Mouse (Mus musculus) liver, adult 2 months (tissue): ENCODE results near the gene Ahdc1. TPM values are rescaled to one million over a fixed set of nuclear protein-coding genes. Genes with fewer than 3 reads are reported as not detected.

Experiments
- DNase-seq: peaks from one replicate; pipeline ENCODE4 v3.0.0-alpha.2; 2011; ENCODE audit warnings: low read depth, low spot score; ENCODE audit errors: extremely low read depth
- H3K27ac ChIP-seq: fragments of 200-500 bp; replicated peaks from 2 replicates; pipeline ENCODE4 v1.5.1; 2012; ENCODE audit warnings: low read depth, mild to moderate bottlenecking, control low read depth, inconsistent platforms, low read length; ENCODE audit not compliant: insufficient read depth
- H3K27me3 ChIP-seq: fragments of 200-500 bp; 2 replicates; pipeline ENCODE4 v1.6.1; 2012; ENCODE audit warnings: mild to moderate bottlenecking, moderate library complexity, low read length, inconsistent platforms; ENCODE audit not compliant: control insufficient read depth, insufficient read depth
- H3K36me3 ChIP-seq: fragments of 200-500 bp; 2 replicates; pipeline ENCODE4 v1.6.1; 2012; ENCODE audit warnings: low read length, inconsistent platforms; ENCODE audit not compliant: control insufficient read depth, insufficient read depth
- H3K4me1 ChIP-seq: fragments of 200-500 bp; 2 replicates; pipeline ENCODE4 v1.6.1; 2011; ENCODE audit warnings: low read length; ENCODE audit not compliant: control insufficient read depth, insufficient read depth
- H3K4me3 ChIP-seq: fragments of 200-500 bp; 2 replicates; pipeline ENCODE4 v1.5.1; 2011; ENCODE audit warnings: low read depth, mild to moderate bottlenecking, control low read depth, low read length, moderate library complexity; ENCODE audit not compliant: insufficient read depth
- H3K79me2 ChIP-seq: fragments of 200-500 bp; 2 replicates; pipeline ENCODE4 v1.6.1; 2012; ENCODE audit warnings: inconsistent platforms, mild to moderate bottlenecking, low read length, moderate library complexity; ENCODE audit not compliant: control insufficient read depth, insufficient read depth
- H3K9ac ChIP-seq: fragments of 200-500 bp; 2 replicates; pipeline ENCODE4 v1.6.1; 2012; ENCODE audit warnings: low read depth, mild to moderate bottlenecking, control low read depth, inconsistent platforms, low read length
- CTCF ChIP-seq: fragments of 200-500 bp; IDR thresholded peaks from 2 replicates; pipeline ENCODE4 v1.5.1; 2011; ENCODE audit warnings: low read depth, low read length, control low read depth
- POLR2A ChIP-seq: fragments of 200-500 bp; IDR thresholded peaks from 2 replicates; pipeline ENCODE4 v1.6.1; 2011; ENCODE audit warnings: low read length, control low read depth; ENCODE audit not compliant: insufficient read depth; ENCODE audit errors: extremely low read depth
- WGBS: fragments of 180-500 bp; shearing (Covaris S2); methylation state at CpG from one replicate; pipeline ENCODE4 v1.1.7; 2018; 5-methylcytosine and 5-hydroxymethylcytosine counted together
- polyA plus RNA-seq: library from polyadenylated mRNA; depleted of rRNA; stranded (reverse); fragments of >200 nt; gene quantifications from 2 replicates; pipeline ENCODE4 v1.2.3, GENCODE M21; 2012
- total RNA-seq: library from RNA; depleted of rRNA; stranded (reverse); fragments of >200 nt; gene quantifications from 2 replicates; pipeline ENCODE4 v1.2.3, GENCODE M21; 2014

The Ahdc1 gene
- total and polyA plus RNA-seq, 2 experiments, result 2.4 to 8.7 TPM

DNA sequence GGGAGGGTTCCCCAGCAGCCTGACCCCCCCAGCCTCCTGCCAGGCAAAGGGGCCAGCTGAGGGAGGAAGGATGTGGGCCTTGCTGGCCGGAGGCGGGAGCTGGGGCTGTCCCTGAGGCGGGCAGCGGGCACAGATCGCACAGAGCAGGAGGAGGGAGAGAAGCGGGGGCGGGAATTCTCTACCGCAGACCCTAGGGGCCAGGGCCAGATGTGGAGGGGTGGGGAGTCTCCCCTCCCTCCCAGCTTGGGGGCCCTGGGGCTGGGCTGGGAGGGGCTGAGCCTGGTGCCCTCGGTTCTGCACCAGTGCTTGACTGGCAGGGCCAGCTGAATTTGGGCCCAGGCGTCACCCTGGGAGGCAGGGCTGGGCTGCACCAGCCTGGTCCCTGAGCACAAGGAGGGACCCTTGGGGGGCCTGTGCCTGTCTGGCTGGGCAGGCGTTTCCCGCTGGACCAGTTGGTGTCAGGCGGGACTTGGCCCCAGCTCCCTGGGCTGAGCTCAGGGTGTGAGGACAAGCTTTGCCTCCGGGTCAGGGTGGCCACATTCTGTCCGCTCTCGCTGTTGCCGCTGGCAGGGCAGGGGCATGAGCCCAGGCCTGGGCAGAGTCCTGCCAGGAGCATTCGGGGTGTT, 2.3 kb downstream of the Ahdc1 start:
- TF ChIP-seq CTCF, result no peak
- TF ChIP-seq POLR2A, result no peak
- Histone ChIP-seq H3K4me1 (peaks cover 6% of the 10 kb centered on the region), H3K4me3 (peak overlapping the region; percentile 87), H3K27ac (peak overlapping the region; percentile 80), H3K27me3 (no peaks in the 10 kb centered on the region), H3K36me3 (no peaks in the 10 kb centered on the region), H3K79me2 (peaks cover 43% of the 10 kb centered on the region), H3K9ac (peak overlapping the region; percentile 67)
- DNase-seq, result peak; percentile 94
- 6% methylated on average over 18 of the region's 18 CpGs for WGBS

DNA sequence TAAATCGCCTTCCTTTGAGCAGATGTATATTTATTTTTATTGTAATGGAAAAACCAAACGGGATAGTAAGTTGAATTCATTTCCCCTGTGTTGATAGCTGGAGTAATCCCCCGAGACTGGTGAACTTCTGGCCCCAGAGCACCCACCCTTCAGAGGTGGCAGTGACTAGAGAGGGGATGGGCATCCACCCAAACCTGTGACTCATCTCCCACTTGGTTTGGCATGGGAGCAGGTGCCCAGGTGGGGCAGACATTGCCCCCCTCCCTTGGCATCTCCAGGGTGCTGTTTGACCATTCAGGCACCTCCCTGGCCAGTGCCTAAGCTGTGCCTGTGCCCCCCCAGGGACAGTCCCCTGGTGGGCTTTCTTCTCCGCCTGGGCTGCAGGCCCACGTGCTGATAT, 3.0 kb downstream of the Ahdc1 start:
- Histone ChIP-seq H3K27me3 (no peaks in the 10 kb centered on the region), H3K79me2 (peaks cover 47% of the 10 kb centered on the region), H3K4me3 (no peak overlapping the region), H3K9ac (peak overlapping the region; percentile 22), H3K27ac (peak overlapping the region; percentile 50), H3K36me3 (no peaks in the 10 kb centered on the region), H3K4me1 (peaks cover 6% of the 10 kb centered on the region)
- no peak for DNase-seq
- 34% methylated on average over 5 of the region's 5 CpGs for WGBS
- TF ChIP-seq POLR2A (no peak), CTCF (no peak)

DNA sequence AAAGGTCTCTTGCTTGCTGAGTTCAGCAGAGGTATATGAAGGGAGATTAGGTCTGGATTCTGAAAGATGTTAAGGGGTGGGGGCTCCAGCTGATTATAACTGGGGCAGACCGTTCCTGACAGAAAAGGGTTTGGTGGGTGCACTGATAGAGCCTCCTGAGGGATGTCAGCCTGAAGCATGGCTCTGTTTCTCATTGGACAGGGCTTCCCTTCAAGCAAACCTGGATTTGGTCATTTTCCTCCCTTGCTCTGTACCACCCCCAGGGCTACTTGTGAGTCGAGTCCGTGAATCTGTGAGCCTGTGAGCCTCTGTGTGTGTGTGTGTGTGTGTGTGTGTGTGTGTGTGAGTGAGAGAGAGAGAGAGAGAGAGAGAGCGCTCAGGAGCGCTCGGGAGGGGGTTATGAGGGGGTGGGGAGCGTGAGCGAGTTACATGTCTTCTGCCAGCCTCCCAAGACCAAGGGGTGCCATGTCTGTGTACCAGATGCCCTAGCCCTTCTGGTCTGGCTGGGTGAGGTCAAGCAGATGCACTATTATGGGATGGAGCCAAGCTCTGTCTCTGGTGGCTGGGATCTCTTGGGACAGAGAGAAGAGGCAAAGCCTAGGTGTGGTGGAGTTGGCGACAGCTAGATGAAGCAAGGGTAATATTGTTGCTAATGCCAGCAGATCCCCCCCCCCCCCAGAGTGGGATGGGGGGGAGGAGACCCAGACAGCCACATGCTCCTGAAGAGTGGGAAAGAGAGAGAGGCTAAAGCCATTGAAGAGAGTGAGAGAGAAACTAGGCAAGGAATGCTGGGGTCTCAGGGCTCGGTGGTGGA, 4.0 kb downstream of the Ahdc1 start:
- no peak for TF ChIP-seq CTCF
- no peak for TF ChIP-seq POLR2A
- 82% methylated on average over 10 of the region's 10 CpGs for WGBS
- no peak for DNase-seq
- Histone ChIP-seq H3K4me3 (no peak overlapping the region), H3K27me3 (no peaks in the 10 kb centered on the region), H3K36me3 (no peaks in the 10 kb centered on the region), H3K79me2 (peaks cover 58% of the 10 kb centered on the region), H3K27ac (no peak overlapping the region), H3K9ac (no peak overlapping the region), H3K4me1 (peaks cover 6% of the 10 kb centered on the region)

DNA sequence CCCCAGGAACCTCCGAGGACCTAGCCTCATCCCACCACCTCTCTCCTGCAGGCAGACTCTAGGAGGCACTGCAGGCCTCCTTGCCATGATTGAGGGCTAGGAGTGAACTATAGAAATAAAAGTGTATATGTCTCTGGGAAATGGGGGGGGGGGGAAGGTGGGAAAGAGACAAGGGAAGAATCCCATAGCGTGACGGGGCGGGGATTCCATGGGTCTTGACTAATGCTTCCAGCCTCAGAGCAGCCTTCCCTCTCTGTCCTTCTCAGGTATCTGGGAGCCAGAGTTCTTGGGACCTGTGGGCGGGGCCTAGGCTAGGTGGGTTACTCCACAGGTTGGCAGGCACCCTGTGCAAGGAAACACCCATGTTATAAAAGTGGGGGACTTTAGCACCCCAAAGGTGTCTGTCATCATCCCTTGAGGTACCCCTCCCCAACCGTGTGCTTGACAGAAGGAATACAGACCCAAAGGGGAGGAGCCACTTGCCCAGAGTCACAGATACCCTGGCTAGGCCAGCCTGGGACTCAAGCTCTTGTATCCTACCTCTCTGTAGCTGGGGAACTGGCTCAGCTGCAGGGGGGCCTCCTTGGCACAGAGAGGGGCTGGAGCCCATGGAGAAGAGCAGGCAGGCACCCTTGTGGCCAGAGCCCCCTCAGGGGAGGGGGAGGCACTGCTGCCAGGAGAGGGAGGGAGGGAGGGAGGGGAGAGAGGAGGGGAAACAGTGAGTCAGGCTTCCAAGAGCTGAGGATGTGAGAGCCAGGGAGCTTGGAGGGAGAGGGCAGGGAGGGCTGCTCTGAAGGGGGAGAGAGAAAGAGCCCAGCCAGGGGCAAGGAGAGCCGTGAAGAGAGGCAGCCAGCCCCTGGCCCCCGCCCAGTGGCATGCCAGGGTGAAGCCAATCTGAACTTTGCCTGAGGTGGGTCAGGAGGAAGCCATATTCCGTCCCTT, 4.9 kb downstream of the Ahdc1 start:
- H3K4me1 ChIP-seq, result peaks cover 6% of the 10 kb centered on the region
- H3K27me3 ChIP-seq, result no peaks in the 10 kb centered on the region
- no peak overlapping the region for H3K4me3 ChIP-seq
- WGBS, result 69% methylated on average over 9 of the region's 9 CpGs
- H3K9ac ChIP-seq, result no peak overlapping the region
- no peak overlapping the region for H3K27ac ChIP-seq
- peaks cover 62% of the 10 kb centered on the region for H3K79me2 ChIP-seq
- TF ChIP-seq CTCF (no peak), POLR2A (no peak)
- H3K36me3 ChIP-seq, result no peaks in the 10 kb centered on the region
- no peak for DNase-seq

DNA sequence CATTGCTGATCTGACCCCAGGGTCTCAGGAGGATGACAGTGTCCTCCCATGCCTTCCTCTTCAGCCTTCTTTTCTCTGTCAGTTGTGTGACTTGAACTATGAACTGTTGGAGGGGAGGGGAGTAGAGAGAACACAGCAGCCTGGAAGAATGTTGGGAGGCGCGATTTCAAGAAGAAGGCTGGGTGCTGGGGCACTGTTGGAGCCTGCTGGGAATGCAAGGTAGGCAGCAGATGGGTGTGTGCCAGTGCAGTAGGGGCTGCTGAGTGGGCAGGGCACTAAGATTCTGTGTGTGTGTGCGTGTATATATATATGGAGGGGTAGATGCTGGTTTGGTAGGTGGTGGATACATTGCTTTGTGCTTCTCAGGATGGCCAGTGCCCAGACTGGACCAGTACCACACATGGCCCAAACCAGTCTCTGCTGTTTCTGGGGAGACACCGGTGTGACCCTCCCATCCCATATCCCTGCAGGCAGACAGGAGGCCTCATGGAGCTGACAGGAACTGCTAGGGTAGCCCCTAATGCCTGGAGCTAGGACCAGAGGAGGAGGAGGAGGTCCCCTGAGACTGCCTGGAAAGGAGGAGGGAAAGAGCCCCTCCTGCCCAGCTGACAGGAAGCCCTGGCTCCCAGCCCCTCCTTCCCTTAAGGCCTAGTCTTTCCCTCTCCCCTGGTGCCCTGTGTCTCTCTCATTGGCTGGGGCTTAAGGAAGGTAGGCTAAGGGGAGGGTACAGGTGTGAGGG, 5.8 kb downstream of the Ahdc1 start:
- Histone ChIP-seq H3K27me3 (no peaks in the 10 kb centered on the region), H3K4me3 (no peak overlapping the region), H3K9ac (no peak overlapping the region), H3K79me2 (peaks cover 67% of the 10 kb centered on the region), H3K4me1 (peaks cover 6% of the 10 kb centered on the region), H3K36me3 (no peaks in the 10 kb centered on the region), H3K27ac (no peak overlapping the region)
- no peak for DNase-seq
- 68% methylated on average over 4 of the region's 4 CpGs for WGBS
- no peak for TF ChIP-seq POLR2A
- no peak for TF ChIP-seq CTCF
